Mouse (Mus musculus) kidney, postnatal 4 days (tissue): Measurements from ENCODE around the gene Prlhr.

Source experiments
- DNase-seq, 2 experiments: peaks; one replicate each; pipeline ENCODE4 v3.0.0; 2021; ENCODE audit warnings: mixed read lengths in 2 of 2

The Prlhr gene

DNA sequence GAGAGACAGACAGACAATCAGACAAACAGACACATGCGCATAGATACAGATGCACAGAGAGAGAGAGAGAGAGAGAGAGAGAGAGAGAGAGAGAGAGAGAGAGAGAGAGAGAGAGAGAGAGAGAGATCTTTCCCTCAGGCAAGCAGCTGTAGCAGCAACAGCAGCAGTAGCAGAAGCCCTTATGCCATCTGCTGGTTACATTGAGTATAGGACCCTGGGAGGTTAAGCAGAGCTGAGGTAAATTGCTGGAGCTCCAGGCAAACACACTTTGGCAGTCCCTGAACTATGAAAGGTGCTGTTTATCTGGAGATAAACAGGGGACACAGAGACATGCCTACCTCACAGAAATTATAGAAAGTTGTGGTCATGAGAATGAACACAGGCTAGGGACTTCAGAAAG, 50.5 kb downstream of the Prlhr start:
- DNase-seq: peak; percentile 12 to 32
